Mouse (Mus musculus) liver, adult 2 months (tissue): ENCODE results near the gene Ralgapa1.

Experiments used
- CTCF ChIP-seq: fragments of 200-500 bp; IDR thresholded peaks from 2 replicates; pipeline ENCODE4 v1.5.1; 2011; ENCODE audit warnings: low read depth, low read length, control low read depth
- POLR2A ChIP-seq: fragments of 200-500 bp; IDR thresholded peaks from 2 replicates; pipeline ENCODE4 v1.6.1; 2011; ENCODE audit warnings: low read length, control low read depth; ENCODE audit not compliant: insufficient read depth; ENCODE audit errors: extremely low read depth

DNA sequence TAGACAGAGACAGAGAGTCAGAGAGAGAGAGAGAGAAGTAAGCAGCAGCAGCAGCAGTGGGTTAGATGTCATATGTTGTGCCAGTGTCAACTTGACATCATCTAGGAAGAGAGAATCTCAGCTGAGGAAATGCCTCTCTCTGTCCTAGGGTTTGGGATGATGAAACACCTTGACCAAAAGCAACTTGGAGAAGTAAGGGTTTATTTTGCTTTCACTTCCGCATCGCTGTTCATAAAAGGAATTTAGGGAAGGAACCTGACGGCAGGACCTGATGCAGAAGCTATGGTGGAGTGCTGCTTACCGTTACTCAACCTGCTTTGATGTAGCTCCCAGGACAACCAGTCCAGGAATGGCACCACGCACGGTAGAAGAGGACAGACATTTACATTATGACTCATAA lies 3.1 kb upstream of the Ralgapa1 start:
- TF ChIP-seq CTCF (no peak), POLR2A (no peak)
